Mouse (Mus musculus) brain, embryonic 14.5 days (tissue): ENCODE results near the gene Iqck.

Experiments used
- CTCF ChIP-seq: fragments of 200-500 bp; IDR thresholded peaks from 2 replicates; pipeline ENCODE4 v1.5.1; 2012; ENCODE audit warnings: inconsistent platforms, mild to moderate bottlenecking, moderate library complexity, borderline replicate concordance; ENCODE audit not compliant: insufficient read depth, insufficient read length; ENCODE audit errors: extremely low read depth
- POLR2A ChIP-seq: fragments of 200-500 bp; IDR thresholded peaks from 2 replicates; pipeline ENCODE4 v1.6.1; 2012; ENCODE audit warnings: mild to moderate bottlenecking, inconsistent platforms, borderline replicate concordance; ENCODE audit not compliant: poor library complexity, insufficient read depth, insufficient read length, severe bottlenecking; ENCODE audit errors: extremely low read depth

GRCm38 (mm10) chr7:118898063-118898462 lies 42.5 kb downstream of the Iqck start:
- TF ChIP-seq CTCF = no peak
- TF ChIP-seq POLR2A = no peak
